Mouse (Mus musculus): ENCODE measurements around the gene Antxr2. TPM values are rescaled to one million over a fixed set of nuclear protein-coding genes. Genes with fewer than 3 reads are reported as not detected.
A peak's percentile ranks its signal among the peaks of the same experiment; 100 is the strongest.

Antxr2 gene
- total RNA-seq, 2 experiments from 2014 or later, result 1.7 to 1.9 TPM

DNA sequence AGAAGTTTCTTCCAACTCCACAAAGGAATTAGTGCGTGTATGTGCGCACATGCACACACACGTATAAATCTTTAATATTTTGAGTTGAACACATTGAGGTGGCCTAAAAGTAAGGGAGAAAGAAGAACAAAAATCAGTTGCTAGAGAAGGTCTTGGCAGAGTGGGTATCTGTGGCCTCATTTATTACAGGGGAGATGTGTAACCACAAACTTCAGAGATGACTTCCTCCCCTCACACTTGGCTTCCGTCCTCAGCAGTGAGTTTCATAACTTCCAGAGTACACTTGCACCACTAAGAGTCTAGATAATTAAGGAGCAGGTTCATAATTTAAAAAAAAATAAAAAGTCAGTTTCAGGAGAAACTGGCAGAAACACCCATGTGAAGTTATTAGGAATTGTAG, 84.6 kb downstream of the Antxr2 start:
- no peak for DNase-seq (ENCODE audit: low spot score in 2 of 2)
- intact Hi-C loops (cut with DNase I), result no loop called here

DNA sequence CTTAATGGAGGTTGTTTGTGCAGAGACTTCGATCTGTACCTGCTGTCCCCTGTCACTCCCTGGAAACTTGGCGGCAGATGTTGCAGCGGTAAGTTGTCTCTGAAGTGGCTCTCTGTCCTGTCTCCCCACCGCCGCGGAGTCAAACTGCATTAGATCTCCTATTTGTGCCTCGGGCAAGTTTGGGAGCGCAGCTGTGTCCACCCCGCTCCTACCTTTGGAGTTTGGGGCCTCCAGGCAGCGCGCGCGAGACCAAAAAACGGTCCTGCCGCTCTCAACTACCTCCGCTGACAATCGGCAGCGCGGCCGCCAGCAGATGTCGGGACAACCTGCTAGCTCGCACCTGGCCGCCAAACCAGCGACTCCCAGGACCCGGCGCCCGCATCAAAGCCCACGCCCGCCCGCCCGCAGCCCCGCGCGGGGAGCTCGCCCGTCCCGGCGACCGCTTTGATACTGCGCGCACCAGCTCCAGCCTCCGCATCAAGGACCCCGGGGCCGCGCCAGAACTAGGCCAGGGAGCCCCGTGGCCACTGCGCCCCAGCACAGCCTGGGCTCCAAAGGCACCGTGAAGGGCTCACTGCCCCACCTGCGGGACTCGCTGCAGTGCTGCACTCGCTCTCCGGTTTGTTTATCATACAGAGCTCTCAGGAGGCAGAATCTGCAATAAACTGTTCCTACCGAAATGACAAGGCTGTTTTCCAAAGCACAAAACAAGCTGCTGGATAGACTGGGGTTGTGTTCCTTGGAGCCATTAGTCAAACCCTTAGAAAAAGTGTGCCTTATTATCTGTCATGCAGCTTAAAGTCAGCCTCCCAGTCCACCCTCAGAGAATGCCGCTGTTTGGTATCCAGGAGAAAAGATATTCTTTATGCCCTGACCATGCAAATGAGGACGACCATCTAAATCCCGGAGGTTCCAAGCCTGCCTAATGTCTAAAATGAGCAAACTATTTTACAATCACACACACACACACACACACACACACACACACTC, 95.4 kb downstream of the Antxr2 start:
- intact Hi-C loops (cut with DNase I), result loop anchor here (10.0 kb wide), 1 partner anchor 249 kb away; no protein-coding TSS in a partner anchor
- DNase-seq (ENCODE audit: low spot score in 2 of 2), result peak; percentile 39 to 49

DNA sequence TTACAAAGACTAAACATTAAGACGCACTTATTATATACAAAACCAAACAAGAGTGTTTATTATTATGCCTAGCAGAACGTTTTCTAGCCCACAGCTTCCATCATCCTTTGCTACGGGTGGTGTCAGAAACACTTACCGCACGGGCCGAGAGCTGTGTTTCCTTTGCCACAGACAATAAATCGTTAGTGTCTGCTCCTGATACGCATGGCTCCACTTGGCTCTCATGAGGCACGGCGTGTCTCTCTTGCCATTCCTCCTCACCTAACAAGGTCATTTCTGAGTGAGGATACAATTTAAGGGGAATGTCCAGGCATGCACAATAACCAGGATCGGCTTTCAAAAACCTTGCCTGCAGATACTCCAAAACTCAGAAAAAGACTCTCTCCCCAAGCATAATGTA, 113.2 kb downstream of the Antxr2 start:
- no peak for DNase-seq (ENCODE audit: low spot score in 2 of 2)
- intact Hi-C loops (cut with DNase I), result no loop called here

- intact Hi-C loops (cut with DNase I), result no loop called here
- no peak for DNase-seq (ENCODE audit: low spot score in 2 of 2)
Observed at GRCm38 (mm10) chr5:97914890-97915289, 116.0 kb downstream of the Antxr2 start.

GRCm38 (mm10) chr5:97913901-97914300, 116.9 kb downstream of the Antxr2 start:
- DNase-seq (ENCODE audit: low spot score in 2 of 2), result no peak
- intact Hi-C loops (cut with DNase I), result no loop called here

DNA sequence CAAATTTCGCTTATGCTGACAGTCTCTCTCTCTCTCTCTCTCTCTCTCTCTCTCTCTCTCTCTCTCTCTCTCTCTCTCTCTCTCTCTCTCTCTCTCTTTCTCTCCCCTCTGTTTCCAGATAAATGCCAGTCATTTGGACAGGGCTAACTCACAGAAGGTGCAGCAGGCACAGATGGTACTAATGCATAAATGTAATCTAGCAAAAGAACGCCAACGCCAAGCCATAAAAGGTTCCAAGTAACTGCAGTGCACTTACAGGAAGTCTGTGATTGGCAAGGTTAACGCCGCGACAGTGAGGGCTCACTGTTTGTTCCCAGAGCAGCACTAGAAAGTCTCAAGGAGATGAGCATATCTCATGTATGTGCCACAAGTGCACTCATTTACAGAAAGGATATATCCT, 123.4 kb downstream of the Antxr2 start:
- peak; percentile 27 to 67 for DNase-seq (ENCODE audit: low spot score in 2 of 2)
- intact Hi-C loops (cut with DNase I), result loop anchor here (2.0 to 10.0 kb wide), 2 partner anchors 59 to 277 kb away; no protein-coding TSS in a partner anchor

DNA sequence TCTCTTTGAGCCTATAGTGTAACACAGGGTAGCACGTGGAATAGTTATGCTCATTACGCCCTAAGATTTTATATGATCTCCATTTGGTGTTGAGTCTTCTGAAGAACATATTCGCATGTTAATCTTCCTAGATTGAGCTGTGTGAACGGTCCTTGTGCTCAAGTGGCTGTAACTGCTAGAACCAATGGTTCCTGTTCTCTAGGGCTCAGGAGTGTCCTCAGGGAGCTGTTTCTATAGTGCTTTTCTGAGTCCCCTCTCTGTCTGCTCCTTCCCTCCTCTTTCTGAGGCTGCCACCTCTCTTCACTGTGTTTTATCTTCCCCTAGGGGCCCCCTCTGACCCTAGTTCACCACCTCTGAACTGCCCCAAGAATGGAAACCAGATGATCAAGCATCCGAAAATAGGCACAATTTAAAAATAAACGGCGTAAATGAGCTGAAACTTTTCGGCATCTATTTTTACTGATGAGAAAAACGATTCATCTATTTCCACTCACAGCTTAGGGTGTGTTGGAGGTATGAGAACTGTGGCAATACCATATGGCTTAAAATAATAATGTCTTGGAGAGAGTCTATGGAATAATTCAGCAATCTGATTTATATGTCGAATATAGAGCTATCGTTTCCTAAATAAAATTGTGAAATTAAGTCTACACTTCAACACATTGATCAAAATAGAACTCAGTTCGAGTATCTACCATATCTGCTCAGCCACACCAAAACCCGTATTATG, 124.1 kb downstream of the Antxr2 start:
- intact Hi-C loops (cut with DNase I), result loop anchor here (2.0 to 10.0 kb wide), 2 partner anchors 58 to 278 kb away; no protein-coding TSS in a partner anchor
- DNase-seq (ENCODE audit: low spot score in 2 of 2), result peak in 1 of 2 experiments; percentile 51

DNA sequence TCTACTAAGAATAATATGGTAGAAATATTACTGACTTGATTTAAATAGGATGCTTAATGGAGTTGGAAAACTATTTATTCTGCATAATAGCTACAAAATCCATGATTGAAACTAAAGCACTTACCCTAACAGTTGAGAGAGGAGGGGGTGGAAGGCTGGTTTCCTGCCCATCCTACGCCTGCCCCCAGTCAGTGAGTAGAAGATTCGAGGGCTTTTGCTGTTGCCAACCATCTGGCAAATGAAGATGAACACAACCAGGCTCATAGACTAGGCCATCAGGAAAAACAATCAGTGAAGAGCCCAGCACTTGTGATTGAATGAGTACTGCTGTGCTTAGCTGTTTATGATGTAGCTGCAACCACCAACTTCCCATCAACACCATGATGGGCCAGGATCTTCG, 125.0 kb downstream of the Antxr2 start:
- intact Hi-C loops (cut with DNase I), result loop anchor here (2.0 to 10.0 kb wide), 2 partner anchors 57 to 279 kb away; no protein-coding TSS in a partner anchor
- no peak for DNase-seq (ENCODE audit: low spot score in 2 of 2)

GRCm38 (mm10) chr5:97901096-97901495, 129.7 kb downstream of the Antxr2 start:
- intact Hi-C loops (cut with DNase I), result loop anchor here (10.0 kb wide), 1 partner anchor 284 kb away; no protein-coding TSS in a partner anchor
- DNase-seq (ENCODE audit: low spot score in 2 of 2), result peak; percentile 42 to 61

DNA sequence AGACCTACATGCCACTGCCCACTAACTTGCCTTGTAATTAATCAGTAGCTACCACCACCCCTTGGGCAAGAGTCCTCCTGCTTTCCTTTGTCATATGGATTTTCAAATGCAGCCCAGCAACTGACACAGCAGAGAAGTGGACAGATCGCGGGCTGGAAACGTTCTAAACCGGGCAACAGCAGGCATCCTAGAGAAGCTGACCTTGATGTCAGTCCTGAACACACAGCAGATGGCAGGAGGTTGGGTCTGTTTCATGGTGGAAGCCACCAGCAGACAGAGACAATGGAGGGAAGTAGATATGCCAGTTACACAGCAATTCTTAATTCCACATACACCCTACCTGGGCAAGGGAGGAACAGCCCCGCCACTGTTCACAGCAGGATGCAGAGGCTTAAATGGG, 131.5 kb downstream of the Antxr2 start:
- intact Hi-C loops (cut with DNase I), result no loop called here

DNA sequence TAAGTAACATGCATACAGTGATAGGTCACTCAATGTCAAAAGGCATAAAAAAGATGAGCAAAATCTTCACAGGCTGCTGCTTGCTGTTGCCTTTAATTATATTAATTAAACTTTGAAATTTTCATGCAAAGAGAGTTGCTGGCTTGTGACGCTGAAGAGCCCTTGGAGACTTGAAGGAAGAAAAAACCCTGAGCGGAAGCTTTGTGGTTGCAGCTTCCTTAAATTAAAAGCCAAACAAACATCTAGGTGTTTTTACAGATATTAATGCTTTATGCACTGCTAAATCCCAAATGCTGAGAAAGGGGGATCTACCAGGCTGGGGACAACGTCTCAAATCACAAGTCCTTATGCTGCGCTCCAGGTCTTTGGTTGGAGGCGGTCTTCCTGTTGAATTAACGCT, 145.4 kb downstream of the Antxr2 start:
- DNase-seq (ENCODE audit: low spot score in 2 of 2), result no peak
- intact Hi-C loops (cut with DNase I), result loop anchor here (10.0 kb wide), 1 partner anchor 241 kb away; no protein-coding TSS in a partner anchor

More for the DNA sequence above, 131.5 kb downstream of the Antxr2 start:
- DNase-seq (ENCODE audit: low spot score in 2 of 2), result no peak

GRCm38 (mm10) chr5:97884110-97884509, 146.7 kb downstream of the Antxr2 start:
- peak in 1 of 2 experiments; percentile 53 for DNase-seq (ENCODE audit: low spot score in 2 of 2)
- intact Hi-C loops (cut with DNase I), result loop anchor here (10.0 kb wide), 1 partner anchor 239 kb away; no protein-coding TSS in a partner anchor

DNA sequence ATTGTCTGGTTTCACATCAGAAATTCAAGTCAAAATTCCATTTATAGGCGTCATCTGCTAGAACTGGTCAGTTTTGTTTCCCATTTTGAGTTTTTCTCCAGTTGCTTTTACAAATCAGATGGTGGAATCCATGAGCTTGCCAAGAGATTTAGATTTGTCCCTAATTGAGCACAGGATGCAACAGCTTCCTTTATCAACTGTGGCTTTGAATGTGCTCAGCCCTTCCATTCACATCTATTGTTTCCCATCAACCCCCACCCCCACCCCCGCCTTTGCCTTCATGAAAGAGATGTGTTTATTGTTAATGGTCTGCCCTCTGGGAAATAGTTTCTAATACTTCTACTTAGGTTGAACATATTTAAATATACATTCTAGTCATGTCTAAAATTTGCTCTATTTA, 149.4 kb downstream of the Antxr2 start:
- intact Hi-C loops (cut with DNase I), result loop anchor here (10.0 kb wide), 1 partner anchor 237 kb away; no protein-coding TSS in a partner anchor
- no peak for DNase-seq (ENCODE audit: low spot score in 2 of 2)

DNA sequence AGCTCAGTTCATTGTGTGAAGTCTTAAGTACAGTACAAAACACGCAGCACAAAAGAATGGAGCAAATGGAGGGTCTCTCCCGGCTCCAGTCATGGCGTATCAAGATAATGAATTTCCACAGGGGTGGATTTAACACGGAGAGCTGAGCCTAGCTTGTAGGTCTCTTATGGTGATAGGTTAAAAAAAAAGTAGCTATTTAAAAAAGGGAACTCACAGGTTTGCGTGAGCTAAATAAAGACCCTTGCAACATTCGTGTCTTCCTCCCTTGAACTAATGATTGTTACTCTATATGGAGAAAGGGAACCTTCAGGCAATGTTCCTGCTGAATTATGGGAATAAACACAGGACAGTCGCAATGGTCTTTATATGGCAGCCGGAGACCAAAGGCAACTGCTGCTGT, 150.7 kb downstream of the Antxr2 start:
- intact Hi-C loops (cut with DNase I), result loop anchor here (10.0 kb wide), 1 partner anchor 235 kb away; no protein-coding TSS in a partner anchor
- no peak for DNase-seq (ENCODE audit: low spot score in 2 of 2)

- no peak for DNase-seq (ENCODE audit: low spot score in 2 of 2)
- intact Hi-C loops (cut with DNase I), result no loop called here
Observed at GRCm38 (mm10) chr5:97878871-97879270, 152.0 kb downstream of the Antxr2 start.

DNA sequence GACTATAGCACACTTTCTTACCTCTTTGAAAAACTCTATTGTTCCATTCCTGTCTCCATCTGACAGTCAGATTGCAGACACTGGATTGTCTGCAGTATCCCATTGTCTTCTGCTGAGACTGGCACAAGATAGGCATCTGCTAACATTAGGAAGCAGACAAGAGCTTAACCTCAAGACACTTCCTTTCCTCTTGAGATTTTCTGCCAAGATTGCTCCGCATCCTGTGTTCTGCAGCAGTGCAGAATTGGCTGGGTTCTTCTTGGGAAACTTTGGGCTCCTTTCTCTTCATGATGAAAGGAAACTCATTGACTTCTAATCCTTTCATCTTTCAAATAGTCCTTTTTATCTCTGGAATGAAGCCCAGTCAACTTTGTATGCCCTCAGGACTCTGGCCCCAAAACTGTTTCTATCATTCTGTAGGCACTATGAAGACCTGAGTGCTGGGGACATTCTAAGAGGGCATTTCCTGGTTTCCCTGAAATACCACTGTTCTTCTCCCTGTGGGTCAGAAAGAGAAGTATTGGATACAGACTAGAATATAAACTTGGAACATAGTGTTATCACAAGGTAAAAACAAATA, 152.5 kb downstream of the Antxr2 start:
- DNase-seq (ENCODE audit: low spot score in 2 of 2), result no peak
- intact Hi-C loops (cut with DNase I), result no loop called here

GRCm38 (mm10) chr5:97876895-97877294, 153.9 kb downstream of the Antxr2 start:
- intact Hi-C loops (cut with DNase I), result no loop called here
- no peak for DNase-seq (ENCODE audit: low spot score in 2 of 2)

DNA sequence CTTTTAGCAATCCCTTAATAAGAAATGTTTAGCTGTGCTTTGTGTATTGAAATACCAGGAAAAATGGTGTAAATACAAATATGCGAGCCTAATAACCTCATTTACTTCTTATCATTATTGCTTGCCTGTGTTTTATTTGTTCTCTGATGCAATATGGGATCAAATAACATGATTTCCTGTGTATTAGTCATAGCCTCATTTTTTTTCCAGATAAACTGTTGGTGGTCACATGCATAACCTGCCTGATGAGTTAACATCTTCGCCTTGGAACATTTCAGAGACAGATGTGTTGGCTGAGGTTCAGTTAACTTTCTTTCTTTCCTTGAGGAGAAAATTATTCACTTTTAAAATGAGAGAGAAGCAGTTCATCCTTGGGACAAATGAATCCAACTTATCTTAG, 162.9 kb downstream of the Antxr2 start:
- DNase-seq (ENCODE audit: low spot score in 2 of 2), result no peak
- intact Hi-C loops (cut with DNase I), result no loop called here

- intact Hi-C loops (cut with DNase I), result no loop called here
- DNase-seq (ENCODE audit: low spot score in 2 of 2), result no peak
Observed at GRCm38 (mm10) chr5:97866975-97867374, 163.9 kb downstream of the Antxr2 start.

DNA sequence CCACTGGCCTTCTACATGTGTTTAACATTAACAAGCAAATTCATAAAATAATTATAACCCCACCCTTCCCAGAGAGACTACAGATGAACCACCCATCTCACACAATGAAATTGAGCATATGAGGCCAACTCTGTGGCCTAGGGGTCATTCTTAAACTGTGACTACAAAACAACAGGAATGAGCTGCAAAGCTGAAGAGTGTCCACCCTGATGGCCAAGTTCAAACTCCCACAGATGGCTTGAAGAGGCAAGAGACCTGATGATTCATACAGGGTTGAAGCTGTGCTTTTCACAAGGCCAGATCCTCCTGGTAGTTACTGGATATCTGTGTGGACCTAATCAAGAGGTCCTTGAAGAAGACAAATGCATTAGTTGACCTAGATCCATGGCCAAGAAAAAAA, 173.7 kb downstream of the Antxr2 start:
- intact Hi-C loops (cut with DNase I), result no loop called here
- no peak for DNase-seq (ENCODE audit: low spot score in 2 of 2)
